Mouse (Mus musculus): ENCODE measurements around the gene Zfp414. TPM values are rescaled to one million over a fixed set of nuclear protein-coding genes. Genes with fewer than 3 reads are reported as not detected.

The Zfp414 gene
- total and polyA plus RNA-seq, 2 experiments, result 1.0 to 15.5 TPM

DNA sequence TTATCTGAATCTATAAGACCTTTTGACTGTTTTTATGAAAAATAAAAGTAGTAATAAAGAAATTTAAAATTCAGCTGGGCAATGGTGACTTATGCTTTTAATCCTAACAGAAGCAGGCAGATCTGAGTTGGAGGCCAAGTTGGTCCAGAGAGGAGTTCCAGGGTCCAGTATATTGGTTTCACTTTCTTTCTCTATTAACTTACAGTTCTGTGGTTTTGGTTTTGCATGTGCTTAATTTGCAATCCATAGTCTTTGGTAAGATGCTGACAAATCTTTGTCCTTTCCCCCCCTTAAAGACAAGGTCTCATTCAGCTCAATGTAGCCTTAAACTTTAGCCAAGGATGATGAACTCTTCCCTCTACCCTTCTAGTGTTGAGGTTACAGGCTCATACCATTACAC lies 49.9 kb downstream of the Zfp414 start:
- DNase-seq (ENCODE audit: extremely low read depth, low read depth, low spot score), result peak; percentile 51
- Histone ChIP-seq H3K4me3 (ENCODE audit: insufficient read depth, low read depth, low read length) (no peak overlapping the region), H3K4me1 (ENCODE audit: control insufficient read depth, insufficient read depth, low read length) (peaks cover 16% of the 10 kb centered on the region), H3K79me2 (ENCODE audit: control insufficient read depth, insufficient read depth, low read length) (peaks cover 17% of the 10 kb centered on the region; the same call in 1 of the 2 replicates), H3K27me3 (ENCODE audit: control insufficient read depth, insufficient read depth, low read length) (no peaks in the 10 kb centered on the region), H3K36me3 (ENCODE audit: control insufficient read depth, insufficient read depth, low read length) (peaks cover 16% of the 10 kb centered on the region), H3K27ac (replicated peaks; ENCODE audit: insufficient read depth, low read depth, low read length) (no peak overlapping the region), H3K9ac (ENCODE audit: low read depth, low read length) (no peak overlapping the region)
- TF ChIP-seq CTCF (IDR thresholded peaks at IDR 0.05; ENCODE audit: low read depth, low read length) (no peak), POLR2A (IDR thresholded peaks at IDR 0.05; ENCODE audit: extremely low read depth, insufficient read depth, low read length) (no peak)

Other genes with a start within 250 kb of the Zfp414 start
- gene Zfp101, start 234.4 kb upstream of the Zfp414 start, total RNA-seq (2014; rRNA removed), result 4.2 and 6.0 TPM in 2 replicates
- gene Zfp101, start 234.4 kb upstream of the Zfp414 start, polyA plus RNA-seq (2012; rRNA removed), result 0.68 and 0.73 TPM in 2 replicates
- not detected in 2 replicates for gene Actl9, start 196.2 kb upstream of the Zfp414 start, total RNA-seq (2014; rRNA removed)
- gene Actl9, start 196.2 kb upstream of the Zfp414 start, polyA plus RNA-seq (2012; rRNA removed), result 0.16 TPM in 1 of 2 replicates, not detected in the other
- 6.5 and 7.0 TPM in 2 replicates for gene Adamts10, start 104.9 kb upstream of the Zfp414 start, total RNA-seq (2014; rRNA removed)
- 6.6 and 8.6 TPM in 2 replicates for gene Adamts10, start 104.9 kb upstream of the Zfp414 start, polyA plus RNA-seq (2012; rRNA removed)
- gene Myo1f, start 73.4 kb upstream of the Zfp414 start, total RNA-seq (2014; rRNA removed), result 1.7 and 2.9 TPM in 2 replicates
- gene Myo1f, start 73.4 kb upstream of the Zfp414 start, polyA plus RNA-seq (2012; rRNA removed), result 1.1 and 1.4 TPM in 2 replicates
- gene Pram1, start 9.0 kb downstream of the Zfp414 start, total RNA-seq (2014; rRNA removed), result 0.13 TPM in 1 of 2 replicates, not detected in the other
- 0.23 and 0.45 TPM in 2 replicates for gene Pram1, start 9.0 kb downstream of the Zfp414 start, polyA plus RNA-seq (2012; rRNA removed)
- gene Hnrnpm, start 57.8 kb downstream of the Zfp414 start, total RNA-seq (2014; rRNA removed), result 49.9 and 53.7 TPM in 2 replicates
- gene Hnrnpm, start 57.8 kb downstream of the Zfp414 start, polyA plus RNA-seq (2012; rRNA removed), result 28.0 and 33.6 TPM in 2 replicates
- gene March2, start 89.6 kb downstream of the Zfp414 start, total RNA-seq (2014; rRNA removed), result 65.1 and 71.2 TPM in 2 replicates
- gene March2, start 89.6 kb downstream of the Zfp414 start, polyA plus RNA-seq (2012; rRNA removed), result 92.3 and 94.0 TPM in 2 replicates
- gene Rab11b, start 131.4 kb downstream of the Zfp414 start, total RNA-seq (2014; rRNA removed), result 23.3 and 45.2 TPM in 2 replicates
- 168 and 177 TPM in 2 replicates for gene Rab11b, start 131.4 kb downstream of the Zfp414 start, polyA plus RNA-seq (2012; rRNA removed)
- gene Angptl4, start 152.7 kb downstream of the Zfp414 start, total RNA-seq (2014; rRNA removed), result 129 and 142 TPM in 2 replicates
- gene Angptl4, start 152.7 kb downstream of the Zfp414 start, polyA plus RNA-seq (2012; rRNA removed), result 28.1 and 49.5 TPM in 2 replicates
- gene Kank3, start 181.4 kb downstream of the Zfp414 start, total RNA-seq (2014; rRNA removed), result 6.0 and 7.3 TPM in 2 replicates
- gene Kank3, start 181.4 kb downstream of the Zfp414 start, polyA plus RNA-seq (2012; rRNA removed), result 9.5 and 13.4 TPM in 2 replicates
- 275 and 294 TPM in 2 replicates for gene Rps28, start 195.5 kb downstream of the Zfp414 start, total RNA-seq (2014; rRNA removed)
- gene Rps28, start 195.5 kb downstream of the Zfp414 start, polyA plus RNA-seq (2012; rRNA removed), result 374 and 500 TPM in 2 replicates
- gene Ndufa7, start 195.5 kb downstream of the Zfp414 start, total RNA-seq (2014; rRNA removed), result 214 and 217 TPM in 2 replicates
- gene Ndufa7, start 195.5 kb downstream of the Zfp414 start, polyA plus RNA-seq (2012; rRNA removed), result 372 and 457 TPM in 2 replicates
- gene Cd320, start 214.0 kb downstream of the Zfp414 start, total RNA-seq (2014; rRNA removed), result 7.1 and 7.5 TPM in 2 replicates
- 13.0 and 16.9 TPM in 2 replicates for gene Cd320, start 214.0 kb downstream of the Zfp414 start, polyA plus RNA-seq (2012; rRNA removed)
- gene Gm7029, start 244.7 kb downstream of the Zfp414 start, total RNA-seq (2014; rRNA removed), result not detected in 2 replicates
- not detected in 2 replicates for gene Gm7029, start 244.7 kb downstream of the Zfp414 start, polyA plus RNA-seq (2012; rRNA removed)

Data from liver, adult 2 months (tissue).